ENCODE assay signal across 9 mouse cellular contexts in genomic region chr17:29123578-29124174, GRCm38 (mm10). TPM values are rescaled to one million over a fixed set of nuclear protein-coding genes. Genes with fewer than 3 reads are reported as not detected.
DNase-seq lines count a peak whose midpoint lies in the region; ATAC-seq and TF ChIP-seq lines count a peak whose summit lies in the region.
"Had no signal": no experiment of that assay in that cellular context is flagged by ENCODE, and none has a peak within 500 bp of the region (broad histone marks: within the 10 kb centered on the region; RNA-seq: fewer than 3 reads in every experiment).

No protein-coding gene starts in this region.

- H3K4me1 ChIP-seq in lung, embryonic 14.5 days (ENCODE audit: insufficient read depth), result peaks cover 3% of the 10 kb centered on the region; the same call in 1 of the 2 replicates
- H3K4me1 ChIP-seq in kidney, embryonic 15.5 days, result peaks cover 17% of the 10 kb centered on the region
- no peaks in the 10 kb centered on the region for H3K4me1 ChIP-seq in neural tube, embryonic 15.5 days

- TF ChIP-seq POLR2A in myocyte (IDR thresholded peaks at IDR 0.05; ENCODE audit: insufficient read length, low read depth), result no peak

- H3K27me3 ChIP-seq in lung, embryonic 14.5 days (ENCODE audit: insufficient read depth, low read length), result no peaks in the 10 kb centered on the region
- H3K27me3 ChIP-seq in kidney, embryonic 15.5 days, result no peaks in the 10 kb centered on the region
- no peaks in the 10 kb centered on the region for H3K27me3 ChIP-seq in myocyte (ENCODE audit: control insufficient read depth, insufficient read depth, insufficient read length)
- H3K27me3 ChIP-seq in neural tube, embryonic 15.5 days (replicated peaks), result no peaks in the 10 kb centered on the region

- DNase-seq in lung, embryonic 14.5 days, result peak; percentile 69
- DNase-seq in lung, postnatal 14 days, result no peak
- DNase-seq in adipocyte (ENCODE audit: low spot score), result peak; percentile 89
- no peak for DNase-seq in spleen, adult 18-20 months
- no peak for DNase-seq in natural killer cell, adult 2 months (ENCODE audit: low spot score in 2 of 2)
- DNase-seq: right cerebral cortex, postnatal 14 days had no signal

- no peak for TF ChIP-seq CTCF in lung, embryonic 14.5 days (IDR thresholded peaks at IDR 0.05; ENCODE audit: low read depth)

- H3K9ac ChIP-seq in lung, embryonic 14.5 days, result no peak overlapping the region
- H3K9ac ChIP-seq in kidney, embryonic 15.5 days, result no peak overlapping the region
- H3K9ac ChIP-seq in neural tube, embryonic 15.5 days (replicated peaks), result no peak overlapping the region

- ATAC-seq in lung, embryonic 14.5 days (ENCODE audit: insufficient read depth), result peak; percentile 79
- peak; percentile 91 for ATAC-seq in kidney, embryonic 15.5 days (replicated peaks; ENCODE audit: low FRiP score)
- no peak for ATAC-seq in neural tube, embryonic 15.5 days (ENCODE audit: low FRiP score)

- no peaks in the 10 kb centered on the region for H3K9me3 ChIP-seq in lung, embryonic 14.5 days (ENCODE audit: low read depth, low read length)
- no peaks in the 10 kb centered on the region for H3K9me3 ChIP-seq in kidney, embryonic 15.5 days (replicated peaks)
- H3K9me3 ChIP-seq in neural tube, embryonic 15.5 days (replicated peaks), result no peaks in the 10 kb centered on the region

- no peak overlapping the region for H3ac ChIP-seq in myocyte (ENCODE audit: control insufficient read depth, insufficient read length)

- no peak overlapping the region for H3K4me3 ChIP-seq in lung, embryonic 14.5 days (ENCODE audit: low read depth, low read length)
- H3K4me3 ChIP-seq in kidney, embryonic 15.5 days (replicated peaks), result no peak overlapping the region
- H3K4me3 ChIP-seq in myocyte, result no peak overlapping the region
- H3K4me3 ChIP-seq in neural tube, embryonic 15.5 days (replicated peaks), result no peak overlapping the region

- H3K4me2 ChIP-seq in lung, embryonic 14.5 days, result no peak overlapping the region
- no peak overlapping the region; the same call in 1 of the 2 replicates for H3K4me2 ChIP-seq in kidney, embryonic 15.5 days
- H3K4me2 ChIP-seq in myocyte (ENCODE audit: low read depth), result peak overlapping the region; percentile 18
- no peak overlapping the region for H3K4me2 ChIP-seq in neural tube, embryonic 15.5 days

- H3K27ac ChIP-seq in lung, embryonic 14.5 days (ENCODE audit: low read depth), result no peak overlapping the region
- H3K27ac ChIP-seq in kidney, embryonic 15.5 days, result peak overlapping the region; percentile 79
- no peak overlapping the region for H3K27ac ChIP-seq in neural tube, embryonic 15.5 days (replicated peaks)

- no peaks in the 10 kb centered on the region for H3K36me3 ChIP-seq in lung, embryonic 14.5 days (ENCODE audit: insufficient read depth)
- H3K36me3 ChIP-seq in kidney, embryonic 15.5 days, result no peaks in the 10 kb centered on the region
- no peaks in the 10 kb centered on the region for H3K36me3 ChIP-seq in myocyte (ENCODE audit: control insufficient read depth, insufficient read depth)
- H3K36me3 ChIP-seq in neural tube, embryonic 15.5 days, result no peaks in the 10 kb centered on the region

- no peaks in the 10 kb centered on the region for H3K79me2 ChIP-seq in myocyte (ENCODE audit: control insufficient read depth, insufficient read depth)

- WGBS in lung, embryonic 14.5 days, result 39% methylated on average over 6 of the region's 6 CpGs
- WGBS in kidney, embryonic 15.5 days, result 43% methylated on average over 6 of the region's 6 CpGs
- 74% methylated on average over 6 of the region's 6 CpGs for WGBS in neural tube, embryonic 15.5 days

TF ChIP-seq in myocyte, 11 proteins besides CTCF, POLR2A, EP300 and RAD21:
- peak in 1 of 3 experiments; percentile 6 for TF ChIP-seq MYOD1 (IDR thresholded peaks at IDR 0.05; ENCODE audit: control insufficient read depth in 1 of 3, insufficient read length in 2 of 3, low read depth in 2 of 3)
- no peak for TF ChIP-seq MYOG (IDR thresholded peaks at IDR 0.05; ENCODE audit: control insufficient read depth in 1 of 3, insufficient read depth in 1 of 3, insufficient read length in 2 of 3, low read depth in 2 of 3)
- TF ChIP-seq USF1 (IDR thresholded peaks at IDR 0.05; ENCODE audit: low read depth), result peak; percentile 55

RNA-seq across cellular contexts. Expression of gene Rab44, which starts 9.7 kb away (rescaled TPM):
- polyA plus RNA-seq in lung, embryonic 14.5 days (2014; fragmentation: Nextera tagmentation; extraction: Ambion mirVana), result 0.46 and 1.1 TPM in 2 replicates
- 0.34 and 0.35 TPM in 2 replicates for polyA plus RNA-seq in kidney, embryonic 15.5 days (2015; fragmentation: Nextera tagmentation; extraction: Ambion mirVana)
- polyA plus RNA-seq in myocyte (2012; fragmentation: generic; extraction: Trizol), result 6.8 TPM
- 0.15 and 3.7 TPM in 2 replicates for polyA plus RNA-seq in neural tube, embryonic 15.5 days (2015; fragmentation: Nextera tagmentation; extraction: Ambion mirVana)

RNA-seq across cellular contexts. Expression of gene Cdkn1a, which starts 32.9 kb away (rescaled TPM):
- polyA plus RNA-seq in lung, embryonic 14.5 days (2014; fragmentation: Nextera tagmentation; extraction: Ambion mirVana), result 12.4 and 13.6 TPM in 2 replicates
- polyA plus RNA-seq in kidney, embryonic 15.5 days (2015; fragmentation: Nextera tagmentation; extraction: Ambion mirVana), result 62.2 and 79.3 TPM in 2 replicates
- polyA plus RNA-seq in myocyte (2012; fragmentation: generic; extraction: Trizol), result 2,069 TPM
- polyA plus RNA-seq in neural tube, embryonic 15.5 days (2015; fragmentation: Nextera tagmentation; extraction: Ambion mirVana), result 99.0 and 99.7 TPM in 2 replicates

Comparison
In these comparisons a context has a peak if more than half of its experiments do, and no peak if none do; other contexts are left out.
1. DNase-seq: peak in lung, embryonic 14.5 days (single experiment) and adipocyte (single experiment); none in lung, postnatal 14 days (single experiment), spleen, adult 18-20 months (0 of 2) and natural killer cell, adult 2 months (0 of 2).
2. RNA of gene Cdkn1a, which starts 32.9 kb away (polyA plus RNA-seq): 2,069 TPM in myocyte (single experiment); 99.0 to 99.7 TPM in neural tube, embryonic 15.5 days, 62.2 to 79.3 TPM in kidney, embryonic 15.5 days and 12.4 to 13.6 TPM in lung, embryonic 14.5 days; every median in the first group is over 10 times any median in the second.